Mouse (Mus musculus) stomach, postnatal 0 days (tissue): ENCODE data around the gene Auts2.

ENCODE experiments used
- CTCF ChIP-seq: IDR thresholded peaks from 2 replicates; pipeline ENCODE4 v1.5.1; 2016; ENCODE audit warnings: antibody characterized with exemption, low read depth, mild to moderate bottlenecking, moderate library complexity
- EP300 ChIP-seq: optimal IDR thresholded peaks from 2 replicates; pipeline ENCODE3; 2016; ENCODE audit warnings: antibody characterized with exemption

GRCm38 (mm10) chr5:132201077-132201645 lies 342.0 kb downstream of the Auts2 start:
- TF ChIP-seq EP300: no peak
- no peak for TF ChIP-seq CTCF
